Mouse (Mus musculus) limb, embryonic 12.5 days (tissue): ENCODE results near the gene Ncoa1. TPM values are rescaled to one million over a fixed set of nuclear protein-coding genes. Genes with fewer than 3 reads are reported as not detected.

ENCODE experiments used
- ATAC-seq: fragments of 200-750 bp; cut with Nextera tagmentation; 2 replicates; pipeline ENCODE4 v1.8.0; 2017; ENCODE audit warnings: low read depth, moderate TSS enrichment; ENCODE audit not compliant: insufficient number of reproducible peaks, insufficient read depth, low FRiP score, low TSS enrichment
- H3K27ac ChIP-seq: fragments of 300-500 bp; sonication (generic); 2 replicates; pipeline ENCODE4 v1.5.1; 2016; ENCODE audit warnings: mild to moderate bottlenecking, moderate library complexity
- H3K27me3 ChIP-seq: fragments of 300-500 bp; sonication (generic); 2 replicates; pipeline ENCODE4 v1.6.1; 2016; ENCODE audit warnings: mild to moderate bottlenecking, moderate library complexity
- H3K36me3 ChIP-seq: fragments of 300-500 bp; sonication (generic); 2 replicates; pipeline ENCODE4 v1.6.1; 2016; ENCODE audit warnings: mild to moderate bottlenecking, moderate library complexity
- H3K4me1 ChIP-seq: fragments of 300-500 bp; sonication (generic); replicated peaks from 2 replicates; pipeline ENCODE4 v1.6.1; 2016
- H3K4me2 ChIP-seq: fragments of 300-500 bp; sonication (generic); 2 replicates; pipeline ENCODE4 v1.6.1; 2016; ENCODE audit warnings: mild to moderate bottlenecking, moderate library complexity
- H3K4me3 ChIP-seq: fragments of 300-500 bp; sonication (generic); replicated peaks from 2 replicates; pipeline ENCODE4 v1.5.1; 2016; ENCODE audit warnings: mild to moderate bottlenecking
- H3K9ac ChIP-seq: fragments of 300-500 bp; sonication (generic); replicated peaks from 2 replicates; pipeline ENCODE4 v1.6.1; 2016; ENCODE audit warnings: mild to moderate bottlenecking, moderate library complexity
- H3K9me3 ChIP-seq: fragments of 300-500 bp; sonication (generic); 2 replicates; pipeline ENCODE4 v1.6.1; 2016; ENCODE audit warnings: mild to moderate bottlenecking, moderate library complexity
- WGBS: fragments of 180-500 bp; shearing (Covaris S2); methylation state at CpG from one replicate; pipeline ENCODE4 v1.1.7; 2016; 5-methylcytosine and 5-hydroxymethylcytosine counted together
- polyA plus RNA-seq: library from polyadenylated mRNA; unstranded; fragments of >200 nt; fragmentation: Nextera tagmentation; extraction: Ambion mirVana; gene quantifications from 2 replicates; pipeline ENCODE4 v1.2.1, GENCODE M21; 2016

The Ncoa1 gene
- 9.6 and 11.3 TPM in 2 replicates for polyA plus RNA-seq

DNA sequence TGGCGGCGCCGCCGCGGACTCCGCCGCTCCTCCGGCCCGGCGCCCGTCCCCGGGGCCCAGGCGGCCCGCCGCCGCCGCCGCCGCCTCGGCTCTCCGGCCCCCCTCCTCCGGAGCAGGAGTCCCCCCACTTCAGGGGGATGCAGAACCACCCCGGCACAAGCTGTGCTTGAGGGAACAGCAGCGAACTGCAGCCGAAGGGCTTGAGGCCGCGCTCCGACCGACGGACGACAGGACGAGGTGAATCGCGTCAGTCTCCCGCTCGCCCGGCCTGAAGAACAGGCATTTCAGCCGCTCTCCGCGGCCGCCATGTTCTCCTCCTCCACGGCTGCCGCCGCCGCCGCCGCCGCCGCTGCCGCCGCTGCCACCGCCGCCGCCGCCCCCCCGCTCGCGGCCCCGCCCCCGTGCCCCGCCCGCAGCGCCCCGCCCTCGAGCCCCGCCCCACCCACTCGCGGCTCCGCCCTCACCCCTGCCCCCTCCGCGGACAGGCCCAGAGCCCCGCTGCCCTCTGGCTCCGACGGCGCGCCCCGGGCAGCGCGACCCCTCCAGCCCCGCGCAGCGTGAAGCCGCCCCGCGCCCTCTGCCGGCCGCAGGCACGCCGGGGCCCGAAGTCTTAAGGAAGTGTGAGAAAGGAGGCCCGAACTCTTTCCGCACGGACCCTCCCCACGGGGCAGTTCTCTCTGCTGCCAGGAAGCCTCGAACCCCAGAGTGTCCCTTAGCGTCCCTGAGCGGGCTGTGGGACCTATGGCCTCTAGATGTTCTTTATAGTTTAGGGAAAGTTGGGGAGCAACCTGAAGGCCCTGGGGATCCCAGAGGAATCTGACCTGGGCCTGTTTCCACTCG lies at the start of gene Ncoa1:
Gene Ncoa1, minus strand, starts transcription at position 351 of the 840 bp plus-strand sequence.
- Histone ChIP-seq H3K27me3 (peaks cover 15% of the 10 kb centered on the region; the same call in 1 of the 2 replicates), H3K4me3 (peak within 1 kb of the TSS; percentile 93), H3K4me2 (peak within 1 kb of the TSS; percentile 86), H3K9ac (peak within 1 kb of the TSS; percentile 86), H3K36me3 (no peaks in the 10 kb centered on the region), H3K4me1 (peaks cover 23% of the 10 kb centered on the region), H3K9me3 (no peaks in the 10 kb centered on the region), H3K27ac (peak within 1 kb of the TSS; percentile 94)
- peak; percentile 77 for ATAC-seq
- 1% methylated on average over 77 of the region's 98 CpGs for WGBS

GRCm38 (mm10) chr12:4524546-4524945 lies 47.6 kb upstream of the Ncoa1 start:
- H3K4me3 ChIP-seq, result no peak overlapping the region
- no peaks in the 10 kb centered on the region for H3K36me3 ChIP-seq
- H3K4me2 ChIP-seq, result no peak overlapping the region
- 31% methylated on average over 7 of the region's 7 CpGs for WGBS
- no peaks in the 10 kb centered on the region for H3K27me3 ChIP-seq
- no peak overlapping the region for H3K9ac ChIP-seq
- H3K4me1 ChIP-seq, result peaks cover 23% of the 10 kb centered on the region
- no peak overlapping the region for H3K27ac ChIP-seq
- H3K9me3 ChIP-seq, result no peaks in the 10 kb centered on the region
- ATAC-seq, result no peak

GRCm38 (mm10) chr12:4523688-4524298 lies 46.8 kb upstream of the Ncoa1 start:
- H3K36me3 ChIP-seq, result no peaks in the 10 kb centered on the region
- peak overlapping the region; percentile 42; the same call in 1 of the 2 replicates for H3K4me2 ChIP-seq
- no peak overlapping the region for H3K9ac ChIP-seq
- peak; percentile 46; the same call in 1 of the 2 replicates for ATAC-seq
- no peaks in the 10 kb centered on the region for H3K9me3 ChIP-seq
- no peak overlapping the region for H3K4me3 ChIP-seq
- peaks cover 28% of the 10 kb centered on the region for H3K4me1 ChIP-seq
- peak overlapping the region; percentile 72 for H3K27ac ChIP-seq
- H3K27me3 ChIP-seq, result no peaks in the 10 kb centered on the region
- WGBS, result 19% methylated on average over 9 of the region's 9 CpGs

DNA sequence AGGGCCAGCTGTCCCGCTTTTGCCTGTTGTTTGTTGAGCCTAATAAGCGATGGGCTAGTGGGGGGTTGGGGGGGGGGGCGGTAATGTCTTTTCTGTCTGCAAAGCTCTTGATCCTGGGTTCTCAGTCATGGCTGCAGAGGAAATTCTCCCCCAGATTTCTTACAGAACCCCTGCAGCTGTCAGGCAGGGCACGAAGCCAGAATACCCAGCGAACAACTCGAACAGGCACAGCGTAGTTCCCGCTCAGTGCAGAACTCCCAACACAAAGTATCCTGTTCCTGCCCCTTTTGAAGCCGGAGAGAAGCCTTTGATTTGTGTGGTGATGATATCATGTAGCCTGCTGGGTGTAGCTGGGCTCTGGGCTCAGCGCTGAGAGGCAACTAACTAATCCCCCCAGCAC lies 46.2 kb upstream of the Ncoa1 start:
- peak overlapping the region; percentile 42 for H3K4me2 ChIP-seq
- no peaks in the 10 kb centered on the region for H3K36me3 ChIP-seq
- no peaks in the 10 kb centered on the region for H3K27me3 ChIP-seq
- peaks cover 30% of the 10 kb centered on the region for H3K4me1 ChIP-seq
- WGBS, result 2% methylated on average over 10 of the region's 10 CpGs
- no peak overlapping the region for H3K4me3 ChIP-seq
- ATAC-seq, result peak; percentile 84
- H3K9ac ChIP-seq, result no peak overlapping the region; the same call in 1 of the 2 replicates
- H3K27ac ChIP-seq, result peak overlapping the region; percentile 72
- no peaks in the 10 kb centered on the region for H3K9me3 ChIP-seq

- peaks cover 24% of the 10 kb centered on the region for H3K4me1 ChIP-seq
- H3K4me2 ChIP-seq, result no peak overlapping the region
- H3K4me3 ChIP-seq, result no peak overlapping the region
- no peaks in the 10 kb centered on the region for H3K9me3 ChIP-seq
- H3K36me3 ChIP-seq, result no peaks in the 10 kb centered on the region
- H3K27me3 ChIP-seq, result no peaks in the 10 kb centered on the region
- H3K27ac ChIP-seq, result peak overlapping the region; percentile 30; the same call in 1 of the 2 replicates
- ATAC-seq, result no peak
- WGBS, result 69% methylated on average over 11 of the region's 11 CpGs
- no peak overlapping the region for H3K9ac ChIP-seq
Observed at GRCm38 (mm10) chr12:4518957-4519356, 42.0 kb upstream of the Ncoa1 start.

GRCm38 (mm10) chr12:4509591-4510061 lies 32.6 kb upstream of the Ncoa1 start:
- Histone ChIP-seq H3K36me3 (no peaks in the 10 kb centered on the region), H3K27ac (peak overlapping the region; percentile 84), H3K4me1 (peaks cover 6% of the 10 kb centered on the region; the same call in 1 of the 2 replicates), H3K9me3 (no peaks in the 10 kb centered on the region), H3K4me3 (0 out of 2 replicates have a peak overlapping the region, but pooled peaks have one; percentile 3), H3K9ac (no peak overlapping the region), H3K27me3 (no peaks in the 10 kb centered on the region), H3K4me2 (peak overlapping the region; percentile 42)
- peak; percentile 63; the same call in 1 of the 2 replicates for ATAC-seq
- WGBS, result 24% methylated on average over 12 of the region's 12 CpGs

GRCm38 (mm10) chr12:4508182-4508581 lies 31.2 kb upstream of the Ncoa1 start:
- no peaks in the 10 kb centered on the region for H3K27me3 ChIP-seq
- no peak overlapping the region for H3K9ac ChIP-seq
- no peak overlapping the region for H3K4me2 ChIP-seq
- no peak overlapping the region for H3K27ac ChIP-seq
- no peaks in the 10 kb centered on the region for H3K9me3 ChIP-seq
- 34% methylated on average over 1 of the region's 1 CpGs for WGBS
- H3K4me3 ChIP-seq, result no peak overlapping the region
- H3K4me1 ChIP-seq, result peaks cover 6% of the 10 kb centered on the region; the same call in 1 of the 2 replicates
- no peaks in the 10 kb centered on the region for H3K36me3 ChIP-seq
- ATAC-seq, result no peak

DNA sequence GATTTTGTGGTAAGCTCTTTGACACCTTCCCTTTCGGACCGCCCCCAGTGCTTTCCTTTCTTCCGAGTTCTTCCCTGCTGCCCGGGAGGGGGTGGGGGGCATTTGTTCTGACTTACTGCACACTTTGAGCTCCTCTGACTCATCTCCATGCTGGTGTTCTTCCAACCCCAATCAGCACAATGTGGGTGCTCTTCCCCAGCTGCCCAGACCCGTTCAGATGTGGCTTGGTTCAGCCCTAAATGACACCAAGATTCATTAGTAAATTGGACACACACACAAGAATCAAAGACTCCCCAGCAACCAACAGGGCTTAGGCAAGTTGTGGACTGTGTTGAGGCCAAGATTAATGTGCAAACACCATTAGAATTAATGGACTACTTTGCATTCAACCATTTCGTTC lies 30.5 kb upstream of the Ncoa1 start:
- ATAC-seq, result no peak

GRCm38 (mm10) chr12:4506810-4507430 lies 29.9 kb upstream of the Ncoa1 start:
- no peak overlapping the region for H3K4me2 ChIP-seq
- peaks cover 6% of the 10 kb centered on the region; the same call in 1 of the 2 replicates for H3K4me1 ChIP-seq
- no peaks in the 10 kb centered on the region for H3K27me3 ChIP-seq
- H3K36me3 ChIP-seq, result no peaks in the 10 kb centered on the region
- H3K27ac ChIP-seq, result no peak overlapping the region
- H3K9me3 ChIP-seq, result no peaks in the 10 kb centered on the region
- no peak overlapping the region for H3K4me3 ChIP-seq
- 37% methylated on average over 7 of the region's 7 CpGs for WGBS
- ATAC-seq, result no peak
- no peak overlapping the region for H3K9ac ChIP-seq

More for the DNA sequence above, 30.5 kb upstream of the Ncoa1 start:
- Histone ChIP-seq H3K9me3 (no peaks in the 10 kb centered on the region), H3K36me3 (no peaks in the 10 kb centered on the region), H3K9ac (no peak overlapping the region), H3K27ac (no peak overlapping the region), H3K4me3 (no peak overlapping the region), H3K27me3 (no peaks in the 10 kb centered on the region), H3K4me2 (no peak overlapping the region), H3K4me1 (peaks cover 6% of the 10 kb centered on the region; the same call in 1 of the 2 replicates)
- 27% methylated on average over 6 of the region's 6 CpGs for WGBS

GRCm38 (mm10) chr12:4505298-4505697 lies 28.3 kb upstream of the Ncoa1 start:
- no peak overlapping the region for H3K27ac ChIP-seq
- no peak overlapping the region for H3K4me3 ChIP-seq
- peaks cover 6% of the 10 kb centered on the region; the same call in 1 of the 2 replicates for H3K4me1 ChIP-seq
- no peak for ATAC-seq
- no peak overlapping the region for H3K9ac ChIP-seq
- WGBS, result 85% methylated on average over 6 of the region's 6 CpGs
- H3K9me3 ChIP-seq, result no peaks in the 10 kb centered on the region
- H3K36me3 ChIP-seq, result no peaks in the 10 kb centered on the region
- H3K4me2 ChIP-seq, result no peak overlapping the region
- H3K27me3 ChIP-seq, result no peaks in the 10 kb centered on the region
